Mouse (Mus musculus) lung, postnatal 36 days (tissue): ENCODE measurements around the gene Poc1a.
A peak's percentile ranks its signal among the peaks of the same experiment; 100 is the strongest.

Experiments
- DNase-seq: peaks from one replicate; pipeline ENCODE4 v3.0.0; 2022; ENCODE audit warnings: mixed read lengths

Gene Poc1a

DNA sequence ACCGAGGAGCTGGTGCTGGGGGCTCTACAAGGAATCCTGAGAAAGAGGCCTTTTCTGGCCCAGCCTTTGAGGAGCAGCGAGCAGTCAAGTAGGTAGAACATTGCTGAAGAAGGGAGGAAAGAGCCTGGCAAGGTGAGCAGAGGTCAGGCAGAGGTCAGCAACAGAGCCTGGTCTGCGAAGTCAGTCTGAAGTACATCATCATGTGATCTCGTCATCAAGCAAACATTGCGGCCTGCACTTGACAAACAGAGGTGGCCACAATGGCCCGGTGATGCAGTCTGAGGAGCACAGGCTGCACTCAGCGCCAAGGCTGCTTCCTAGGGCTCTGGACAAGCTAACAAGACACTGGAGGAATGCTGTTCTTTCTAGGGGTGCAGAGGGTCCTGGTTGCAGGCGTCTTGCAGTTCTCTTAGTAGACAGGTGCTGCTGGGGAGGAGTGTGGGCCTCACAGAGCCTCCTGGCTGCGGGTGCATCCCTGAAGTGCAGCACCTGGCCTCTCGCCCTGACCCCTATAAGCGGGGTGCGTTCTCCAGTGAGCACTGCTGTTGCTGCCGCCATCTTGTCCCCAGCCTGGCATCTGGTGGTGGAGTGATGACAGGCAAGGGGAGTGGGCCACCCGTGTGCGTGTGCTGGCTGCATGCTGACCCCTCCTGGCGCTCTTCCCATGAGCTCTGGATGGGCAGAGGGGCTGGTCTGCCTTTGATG lies 21.7 kb downstream of the Poc1a start:
- peak; percentile 82 for DNase-seq

- DNase-seq: no peak
Observed at GRCm38 (mm10) chr9:106303460-106303960, 22.6 kb downstream of the Poc1a start.

GRCm38 (mm10) chr9:106305228-106305627 lies 24.4 kb downstream of the Poc1a start:
- DNase-seq: peak; percentile 50

GRCm38 (mm10) chr9:106306662-106307351 lies 25.9 kb downstream of the Poc1a start:
- peak; percentile 89 for DNase-seq

GRCm38 (mm10) chr9:106308151-106308550 lies 27.3 kb downstream of the Poc1a start:
- no peak for DNase-seq

GRCm38 (mm10) chr9:106308555-106308954 lies 27.7 kb downstream of the Poc1a start:
- DNase-seq: peak; percentile 58

DNA sequence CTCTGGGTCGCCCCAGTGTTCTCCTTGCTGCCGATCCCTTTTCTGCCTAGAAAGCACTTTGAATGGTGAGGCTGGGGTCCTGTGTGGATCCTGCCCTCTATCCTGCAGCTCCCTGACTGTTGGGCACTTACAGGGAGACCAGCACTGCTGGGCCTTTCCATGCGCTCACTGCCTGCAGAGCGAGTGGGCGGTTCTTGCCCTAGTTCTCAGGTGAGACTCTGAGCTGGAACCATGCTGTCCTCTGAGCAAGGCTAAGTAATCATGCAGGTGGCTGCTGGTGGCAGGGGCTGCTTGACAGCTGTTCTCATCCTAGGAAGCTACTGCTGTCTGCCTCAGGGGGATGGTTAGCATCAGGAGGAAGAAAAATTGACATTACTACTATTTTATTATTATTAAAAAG lies 28.1 kb downstream of the Poc1a start:
- DNase-seq: no peak

GRCm38 (mm10) chr9:106309859-106310258 lies 29.0 kb downstream of the Poc1a start:
- DNase-seq: no peak

DNA sequence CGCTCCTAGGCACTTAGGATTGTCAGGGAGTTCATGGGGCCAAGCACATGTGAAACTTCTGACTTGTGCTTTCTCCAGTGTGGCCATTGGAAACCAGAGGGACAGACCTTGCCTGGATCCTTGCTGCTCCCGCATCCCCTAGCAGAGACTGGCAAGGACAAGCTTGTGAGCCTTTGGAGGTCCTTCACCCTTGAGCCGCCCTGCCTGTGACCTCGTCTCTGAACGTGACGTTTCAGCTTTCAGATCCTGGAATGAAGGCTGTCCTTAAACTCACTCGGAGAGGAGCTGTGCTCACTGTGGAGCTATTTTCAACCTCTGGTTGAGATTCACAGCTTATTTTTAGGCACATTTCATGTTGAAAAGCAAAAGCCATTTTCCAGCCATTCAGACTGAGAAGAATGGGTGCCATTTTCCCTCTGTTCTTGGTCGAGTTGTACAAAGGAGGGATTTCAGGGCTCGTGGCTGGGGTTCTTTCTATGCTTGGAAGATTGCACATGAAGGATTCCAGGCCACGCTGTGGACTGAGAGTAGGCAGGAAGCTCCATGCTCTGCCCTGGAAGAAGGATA lies 30.8 kb downstream of the Poc1a start:
- no peak for DNase-seq

DNA sequence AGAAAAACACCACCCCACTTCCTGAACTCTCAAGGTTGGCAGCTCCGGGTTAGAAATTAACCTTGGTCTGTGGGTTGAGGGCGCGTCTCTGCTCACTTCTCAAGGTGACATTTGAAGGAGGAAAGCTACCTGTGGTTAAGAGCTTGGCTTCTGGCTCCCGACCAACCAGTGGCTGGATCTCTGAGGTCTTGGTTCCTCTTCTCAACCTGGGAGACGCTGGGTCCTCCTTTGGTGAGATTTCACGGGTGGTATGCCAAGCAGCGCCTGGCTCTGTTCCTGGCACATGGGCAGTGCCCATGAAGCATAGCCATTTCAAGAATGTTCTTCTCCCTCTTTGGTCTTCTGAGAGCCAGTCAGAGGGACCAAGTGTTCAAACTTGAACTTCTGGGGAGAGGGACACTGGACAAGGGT lies 32.1 kb downstream of the Poc1a start:
- DNase-seq: peak; percentile 88

DNA sequence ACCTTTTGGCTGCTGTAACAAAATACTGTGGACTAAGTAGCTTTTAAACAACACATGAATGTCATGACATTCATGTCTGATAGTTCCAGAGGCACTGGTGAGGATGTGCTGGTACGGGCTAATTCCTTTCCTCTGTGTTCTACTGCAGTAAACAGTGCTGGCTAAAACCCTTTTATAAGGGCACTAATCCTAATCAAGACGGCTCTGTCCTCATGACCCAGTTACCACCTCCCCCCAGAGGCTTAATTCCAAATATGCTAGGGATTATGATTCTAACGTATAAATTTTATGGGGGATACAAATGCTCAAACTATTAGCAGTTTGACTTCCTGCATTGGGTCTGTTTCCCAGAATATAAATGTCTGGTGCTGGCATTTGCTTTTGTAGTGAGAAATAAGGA lies 33.3 kb downstream of the Poc1a start:
- no peak for DNase-seq

GRCm38 (mm10) chr9:106318074-106318473 lies 37.2 kb downstream of the Poc1a start:
- no peak for DNase-seq

DNA sequence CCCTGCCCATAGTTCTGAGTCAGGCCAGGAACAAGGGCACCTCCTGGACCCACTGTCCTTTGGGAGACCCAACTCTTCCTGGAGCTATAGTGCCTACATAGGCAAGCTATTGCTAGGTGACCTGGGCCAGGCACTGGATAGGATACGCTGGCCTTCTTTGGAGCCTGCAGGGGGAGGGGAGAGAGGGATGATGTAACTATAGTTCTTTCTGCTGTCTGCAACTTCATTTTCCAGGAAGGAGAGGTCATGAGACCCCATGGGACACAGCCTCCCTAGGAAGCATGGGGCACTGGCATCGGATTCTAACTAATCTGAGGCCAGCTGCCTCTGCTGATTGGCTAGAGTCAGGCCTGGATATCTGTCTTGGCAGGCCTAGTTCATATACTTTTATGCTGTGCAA lies 38.2 kb downstream of the Poc1a start:
- no peak for DNase-seq

- DNase-seq: no peak
Observed at GRCm38 (mm10) chr9:106322497-106322896, 41.6 kb downstream of the Poc1a start.

DNA sequence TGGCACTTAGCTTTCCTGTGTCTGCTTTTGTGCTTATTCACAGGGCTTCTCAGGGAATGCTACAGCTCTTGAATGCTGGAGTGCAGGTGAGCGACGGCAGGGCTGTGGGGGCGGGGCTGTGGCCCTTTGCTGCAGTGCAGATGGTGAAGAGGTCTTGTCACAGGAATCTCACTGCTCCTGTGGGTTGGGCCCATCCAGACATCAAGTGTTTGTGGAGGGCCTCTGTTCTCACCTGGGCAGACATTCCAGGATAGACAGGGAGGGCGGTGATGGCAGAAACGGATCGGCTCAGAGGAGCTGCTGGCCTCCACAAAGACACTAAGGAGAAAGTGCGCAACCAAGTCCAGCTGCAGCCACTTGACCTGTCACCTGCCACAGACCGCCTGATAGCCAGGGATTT lies 45.4 kb downstream of the Poc1a start:
- DNase-seq: peak; percentile 86

- DNase-seq: no peak
Observed at GRCm38 (mm10) chr9:106327125-106327809, 46.4 kb downstream of the Poc1a start.

- DNase-seq: peak; percentile 89
Observed at GRCm38 (mm10) chr9:106328068-106328610, 47.3 kb downstream of the Poc1a start.

DNA sequence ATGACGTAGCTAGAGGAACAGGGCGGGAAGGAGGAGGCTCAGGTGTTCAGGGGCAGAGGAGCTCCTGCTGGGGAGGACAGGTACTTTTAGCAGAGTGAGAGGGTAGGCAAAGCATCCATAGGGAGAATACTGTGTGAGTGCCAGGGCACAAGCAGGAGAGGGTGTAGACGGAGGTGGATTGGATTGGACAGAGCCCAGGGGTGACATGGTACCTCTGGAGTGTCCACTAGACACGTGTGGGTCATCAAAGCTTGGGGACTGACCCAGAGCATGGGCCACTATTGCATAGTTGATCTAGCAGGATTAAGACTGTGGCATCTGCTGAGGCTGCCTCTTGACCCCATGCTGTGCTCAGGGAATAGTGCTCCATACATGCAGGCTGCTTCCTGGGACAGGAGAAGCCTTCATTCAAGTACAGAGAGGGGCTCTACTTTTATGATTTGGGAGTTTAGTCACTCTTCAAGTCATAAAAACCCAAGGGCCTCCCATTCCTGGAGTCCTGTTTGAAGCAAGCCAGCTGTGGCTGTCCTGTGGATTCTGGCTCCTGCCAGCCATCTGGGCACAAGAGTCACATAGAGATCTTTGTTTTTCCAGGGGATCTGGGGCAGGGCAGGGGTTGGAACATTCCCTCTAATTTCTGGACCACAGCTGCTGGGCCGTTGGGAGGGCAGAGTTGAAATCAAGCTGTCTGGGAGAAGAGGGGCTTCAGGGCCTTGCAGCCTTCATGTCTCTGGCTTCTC lies 48.1 kb downstream of the Poc1a start:
- DNase-seq: no peak

- no peak for DNase-seq
Observed at GRCm38 (mm10) chr9:106332746-106333145, 51.9 kb downstream of the Poc1a start.

GRCm38 (mm10) chr9:106337620-106338019 lies 56.8 kb downstream of the Poc1a start:
- no peak for DNase-seq

DNA sequence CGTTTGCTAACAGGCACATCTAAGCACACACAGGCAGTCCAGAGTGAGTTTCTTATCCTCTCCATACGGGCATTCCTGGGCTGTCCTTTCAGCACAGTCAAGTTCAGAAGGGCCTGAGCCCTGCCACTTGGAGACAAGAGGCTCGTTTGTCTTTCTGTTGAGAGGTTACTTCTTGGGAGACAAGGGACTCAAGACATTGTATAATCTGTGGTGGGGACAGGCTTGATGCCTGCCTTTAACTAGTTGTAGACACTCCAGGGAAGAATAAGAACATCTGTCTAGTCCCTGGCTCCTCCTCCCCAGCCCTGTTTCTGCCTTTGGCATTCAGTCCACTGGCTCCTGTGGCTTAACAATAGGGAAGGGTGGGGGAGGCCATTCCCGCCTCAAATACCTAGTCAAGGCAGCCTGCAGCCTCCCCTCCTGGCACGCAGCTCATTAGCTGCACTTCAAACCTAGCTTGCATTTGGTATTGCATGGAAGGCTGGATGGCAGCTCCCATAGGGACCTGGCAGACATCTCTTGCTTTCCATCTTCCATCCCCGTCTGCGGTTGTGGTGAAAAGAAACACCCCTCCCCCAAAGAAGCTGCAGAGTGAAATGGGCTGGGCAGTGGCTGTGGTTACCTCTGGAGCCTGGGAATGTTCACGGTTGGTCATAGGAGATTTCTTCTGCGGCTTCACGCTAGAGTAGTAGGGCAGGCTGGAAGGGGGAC lies 57.8 kb downstream of the Poc1a start:
- no peak for DNase-seq

- no peak for DNase-seq
Observed at GRCm38 (mm10) chr9:106339173-106339558, 58.3 kb downstream of the Poc1a start.
